Mouse (Mus musculus) kidney, postnatal 10 days (tissue): ENCODE results near the gene Olfr165.
"Not testable (repeated sequence)": the region's sequence is repeated elsewhere in the genome, so short reads cannot be mapped to it uniquely, and the experiment has no call there.

ENCODE experiments used
- DNase-seq: peaks from one replicate; pipeline ENCODE4 v3.0.0; 2021; ENCODE audit warnings: mixed read lengths

The Olfr165 gene

DNA sequence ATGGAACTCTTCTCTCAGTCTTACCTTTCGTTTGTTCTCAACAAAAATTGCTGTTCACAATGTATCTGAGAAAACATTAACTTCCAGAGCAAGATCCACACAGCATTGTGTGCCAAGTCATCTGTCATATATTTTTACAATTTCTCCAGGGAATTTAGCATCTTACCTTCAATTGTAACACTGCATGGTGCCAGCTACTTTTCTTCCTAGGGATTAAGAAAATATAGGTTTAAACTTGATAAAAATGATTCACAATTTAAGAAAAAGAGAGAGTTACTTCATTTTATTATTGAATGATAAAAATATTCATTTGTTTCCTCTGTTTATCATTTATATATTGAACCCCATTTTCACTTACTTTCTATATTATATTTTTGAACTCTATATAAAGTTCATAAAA is at the start of gene Olfr165:
Gene Olfr165, minus strand, starts transcription at position 101 of the 400 bp plus-strand sequence.
- no peak for DNase-seq

DNA sequence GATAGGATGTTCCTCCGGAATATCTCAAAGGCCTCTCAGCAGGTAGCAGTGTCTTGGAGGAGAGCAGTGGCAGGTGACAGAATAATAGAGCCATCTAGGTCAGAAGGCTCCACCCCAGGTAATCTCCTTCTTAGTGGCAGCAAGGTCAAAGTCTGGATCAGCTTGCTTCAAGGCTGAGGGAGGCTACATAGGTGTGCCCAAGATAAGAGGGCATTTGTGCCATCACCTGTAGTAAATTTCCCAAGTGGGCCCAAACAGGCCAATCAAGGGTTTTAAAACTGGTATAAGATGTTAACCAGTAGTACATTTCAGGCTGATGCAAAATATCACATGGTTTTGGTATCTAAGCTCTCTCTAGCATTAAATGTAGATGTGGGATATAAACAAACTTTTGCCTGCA is 41.4 kb upstream of the Olfr165 start:
- DNase-seq, result no peak

DNA sequence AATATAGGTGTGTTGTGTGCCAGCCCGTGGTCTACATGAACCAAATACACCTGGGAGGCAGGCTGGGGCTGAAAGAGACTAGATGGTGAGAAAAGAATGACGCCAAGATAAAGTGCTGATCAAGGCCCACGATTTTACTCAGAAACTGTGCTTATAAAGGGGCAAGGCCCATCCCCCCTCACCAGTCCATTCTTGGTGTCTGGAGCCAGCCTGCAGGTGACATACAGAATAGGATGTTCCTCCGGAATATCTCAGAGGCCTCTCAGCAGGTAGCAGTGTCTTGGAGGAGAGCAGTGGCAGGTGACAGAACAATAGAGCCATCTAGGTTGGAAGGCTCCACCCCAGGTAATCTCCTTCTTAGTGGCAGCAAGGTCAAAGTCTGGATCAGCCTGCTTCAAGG is 35.8 kb upstream of the Olfr165 start:
- DNase-seq, result not testable (repeated sequence)

DNA sequence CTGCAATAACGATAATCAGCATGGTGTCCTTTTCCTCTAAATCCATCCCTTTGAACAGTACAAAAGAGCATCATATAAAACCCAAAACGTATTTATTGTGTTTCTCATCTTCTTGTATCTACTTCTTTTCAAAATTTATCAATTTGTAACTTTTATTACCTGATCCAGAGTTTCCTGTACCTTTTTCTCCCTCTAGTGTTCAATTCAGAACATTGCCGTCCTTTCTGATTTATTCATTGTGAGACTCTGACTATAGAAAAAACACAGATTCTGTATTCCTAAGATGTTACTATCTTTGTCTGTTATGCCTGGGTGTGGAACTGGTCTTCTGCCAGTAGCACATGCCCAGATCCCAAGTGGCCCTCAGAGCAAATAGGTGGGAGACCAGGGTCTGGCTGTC is 35.0 kb downstream of the Olfr165 start:
- DNase-seq, result no peak
